Mouse (Mus musculus) erythroblast, embryonic 14.5 days (primary cell): ENCODE results near the gene Cort.

ENCODE experiments used
- GATA1 ChIP-seq: IDR thresholded peaks from 2 replicates; pipeline ENCODE4 v1.6.1; 2012; ENCODE audit warnings: low read length, inconsistent platforms, mixed read lengths
- TAL1 ChIP-seq: IDR thresholded peaks from 3 replicates; pipeline ENCODE4 v1.6.1; 2012; ENCODE audit warnings: low read length, inconsistent platforms, mixed read lengths

DNA sequence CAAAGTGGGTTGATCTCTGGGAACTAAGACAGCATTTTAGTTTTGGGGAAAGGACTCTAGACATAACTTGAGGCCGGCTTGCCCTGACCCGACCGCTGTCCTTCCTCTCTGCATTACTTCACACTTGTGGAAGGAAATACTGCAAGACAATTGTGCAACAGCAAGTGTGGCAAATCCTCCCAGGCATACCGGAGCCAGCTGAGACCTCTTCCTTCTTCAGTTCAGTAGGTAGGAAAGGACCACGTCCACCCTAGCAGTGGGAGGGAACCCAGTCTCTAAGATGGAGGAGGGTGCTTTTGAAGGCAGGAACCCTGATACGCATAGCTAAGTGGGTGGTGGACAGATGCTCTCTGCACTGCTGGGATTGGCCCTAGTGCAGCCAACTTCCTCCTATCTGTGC lies 29.1 kb upstream of the Cort start:
- TF ChIP-seq GATA1 (no peak), TAL1 (no peak)
